Mouse (Mus musculus) adrenal gland, adult (tissue): ENCODE data around the gene Bsn.
"Not testable (repeated sequence)": the region's sequence is repeated elsewhere in the genome, so short reads cannot be mapped to it uniquely, and the experiment has no call there.

Experiments
- DNase-seq, 2 experiments: peaks; one replicate each; pipeline ENCODE4 v3.0.0; 2022 to 2023; ENCODE audit warnings: low spot score in 1 of 2; ENCODE audit not compliant: inconsistent age in 2 of 2

The Bsn gene

GRCm38 (mm10) chr9:108153516-108154448, 36.4 kb downstream of the Bsn start:
- no peak for DNase-seq

GRCm38 (mm10) chr9:108150486-108150885, 39.7 kb downstream of the Bsn start:
- no peak for DNase-seq

GRCm38 (mm10) chr9:108149817-108150216, 40.4 kb downstream of the Bsn start:
- no peak for DNase-seq

DNA sequence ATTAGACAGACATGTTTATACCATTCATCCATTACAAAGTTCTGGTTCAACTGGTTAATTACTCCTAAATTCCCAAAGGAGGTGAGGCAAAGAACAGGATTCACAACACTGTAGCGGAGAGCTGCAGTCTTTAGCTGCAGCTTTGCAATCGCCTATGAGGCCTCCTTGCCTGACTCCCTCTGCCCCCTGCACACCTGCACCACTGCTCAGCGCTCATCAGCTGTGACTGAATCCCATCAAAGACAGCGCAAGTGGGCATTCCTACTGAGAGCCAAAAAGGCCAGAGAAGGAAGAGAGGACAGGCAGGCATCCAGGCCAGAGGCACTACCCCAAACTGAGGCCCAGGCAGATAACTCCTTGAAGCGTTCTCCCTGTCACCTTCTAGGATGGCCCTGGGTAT, 42.6 kb downstream of the Bsn start:
- no peak for DNase-seq

GRCm38 (mm10) chr9:108146451-108146850, 43.7 kb downstream of the Bsn start:
- no peak for DNase-seq

DNA sequence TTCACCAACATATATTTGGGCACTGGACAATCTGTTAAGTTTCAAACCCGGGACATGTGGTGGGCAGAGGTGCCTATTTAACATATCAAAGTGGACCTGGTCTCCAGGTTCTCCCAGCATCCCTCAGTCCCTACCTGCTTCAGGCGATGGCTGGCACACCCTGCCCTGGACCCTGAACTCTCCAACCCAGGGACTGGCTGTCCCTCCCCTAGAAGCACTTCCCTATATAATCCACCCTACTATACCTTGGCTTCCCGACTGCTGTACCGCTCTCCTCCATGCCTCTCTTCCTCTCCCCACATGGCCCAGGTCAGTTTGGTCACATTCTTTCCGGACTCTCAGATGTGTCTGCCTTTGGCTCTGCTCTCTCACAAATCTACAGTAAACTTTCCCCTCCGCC, 44.4 kb downstream of the Bsn start:
- no peak for DNase-seq

- DNase-seq = no peak
Measured at GRCm38 (mm10) chr9:108144371-108145270, 45.6 kb downstream of the Bsn start.

GRCm38 (mm10) chr9:108143470-108143869, 46.7 kb downstream of the Bsn start:
- DNase-seq = no peak

- DNase-seq = no peak
Measured at GRCm38 (mm10) chr9:108141387-108141786, 48.8 kb downstream of the Bsn start.

- DNase-seq = peak in 1 of 2 experiments; percentile 31
Measured at GRCm38 (mm10) chr9:108139963-108140695, 50.1 kb downstream of the Bsn start.

- peak in 1 of 2 experiments; percentile 55 for DNase-seq
Measured at GRCm38 (mm10) chr9:108139169-108139962, 50.8 kb downstream of the Bsn start.

GRCm38 (mm10) chr9:108138118-108138517, 52.1 kb downstream of the Bsn start:
- DNase-seq = no peak

DNA sequence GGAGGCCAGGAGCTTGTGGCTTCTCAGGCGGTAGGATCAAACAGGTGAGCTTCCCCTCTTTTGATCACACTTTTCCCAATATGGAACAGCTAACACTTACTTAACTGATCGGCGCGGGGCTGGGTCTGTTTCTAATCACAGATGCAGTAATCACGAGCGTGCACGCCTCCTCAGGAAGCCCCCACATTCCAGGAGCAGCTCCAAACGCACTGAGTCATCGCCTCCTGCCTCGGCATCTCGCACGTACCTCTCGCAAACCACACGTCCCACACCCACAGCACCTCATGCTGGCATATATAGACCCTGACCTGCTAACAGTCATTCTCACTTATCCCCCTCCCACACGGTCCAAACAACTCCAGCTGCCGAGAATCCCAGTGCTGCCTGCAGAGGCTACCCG, 52.7 kb downstream of the Bsn start:
- no peak for DNase-seq

DNA sequence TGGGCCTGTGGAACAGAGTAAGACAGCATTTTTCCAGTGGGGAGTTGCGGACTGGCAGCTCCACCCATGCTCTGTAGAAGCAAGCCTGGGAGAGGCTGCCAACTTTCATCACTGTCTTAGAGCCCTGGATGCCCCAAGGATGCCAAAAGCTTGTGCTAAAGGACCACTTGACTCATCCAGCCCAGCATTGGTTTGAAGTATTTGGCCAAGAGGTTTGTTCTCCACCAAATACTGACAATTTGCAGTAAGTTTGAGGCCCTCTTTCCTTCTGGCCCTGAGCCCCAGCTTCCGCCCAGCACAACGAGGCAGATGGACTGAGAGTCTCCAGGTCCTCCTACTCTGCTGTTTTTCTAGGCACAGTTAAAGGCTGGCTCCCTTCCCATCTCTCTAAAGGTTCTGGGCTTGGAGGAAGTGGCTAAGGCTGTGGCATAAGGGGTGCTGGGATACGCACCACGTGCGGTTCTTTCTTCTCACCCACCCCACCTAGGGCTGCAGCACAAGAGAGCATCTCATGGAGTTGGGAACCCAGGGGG, 53.2 kb downstream of the Bsn start:
- DNase-seq = no peak

DNA sequence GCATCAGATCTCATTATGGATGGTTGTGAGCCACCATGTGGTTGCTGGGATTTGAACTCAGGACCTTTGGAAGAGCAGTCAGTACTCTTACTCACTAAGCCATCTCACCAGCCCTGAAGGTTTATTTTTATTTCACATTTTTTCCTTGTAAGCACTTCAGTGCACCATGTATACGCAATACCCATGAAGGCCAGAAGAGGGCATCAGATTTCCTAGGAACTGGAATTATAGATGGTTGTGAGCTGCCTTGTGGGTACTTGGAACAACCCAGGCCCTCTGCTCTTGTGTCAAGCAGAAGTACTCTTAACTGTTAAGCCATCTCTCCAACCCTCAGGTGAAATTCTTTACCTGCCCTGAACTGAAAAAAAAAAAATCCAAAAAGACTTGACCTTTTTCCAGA, 54.0 kb downstream of the Bsn start:
- peak in 1 of 2 experiments; percentile 75 for DNase-seq

DNA sequence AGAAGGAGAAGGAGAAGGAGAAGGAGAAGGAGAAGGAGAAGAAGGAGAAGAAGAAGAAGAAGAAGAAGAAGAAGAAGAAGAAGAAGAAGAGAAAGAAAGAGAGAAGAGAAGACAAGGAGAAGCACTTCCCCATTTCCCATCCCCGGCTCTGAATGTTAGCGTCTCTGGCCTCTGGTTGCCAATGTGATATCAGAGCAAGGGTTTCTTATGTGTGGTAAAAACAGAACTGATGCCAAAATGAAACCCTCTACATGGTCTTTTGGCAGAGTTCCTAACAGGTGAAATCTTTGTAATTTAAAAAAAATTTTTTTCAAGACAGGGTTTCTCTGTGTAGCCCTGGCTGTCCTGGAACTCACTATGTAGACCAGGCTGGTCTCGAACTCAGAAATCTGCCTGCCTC, 54.5 kb downstream of the Bsn start:
- DNase-seq = not testable (repeated sequence)

DNA sequence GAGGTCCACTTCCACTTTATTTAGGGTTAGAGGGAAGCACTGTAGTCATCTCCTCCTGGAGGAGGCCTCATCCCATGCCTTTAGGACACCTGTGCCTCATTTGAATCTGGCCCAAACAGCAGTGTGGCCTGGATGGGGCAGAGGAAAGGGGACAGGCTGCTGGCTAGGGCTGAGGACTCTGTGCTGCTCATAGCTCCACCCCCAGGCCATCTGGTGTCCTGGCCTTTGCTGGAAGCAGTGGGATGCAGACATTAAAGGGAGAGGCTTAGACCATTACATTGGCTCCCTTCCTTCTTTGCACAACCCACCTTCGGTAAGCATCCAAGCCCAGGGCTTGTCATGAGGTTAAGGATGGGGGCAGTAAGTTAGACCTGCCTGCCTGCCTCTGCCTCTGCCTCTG, 56.7 kb downstream of the Bsn start:
- no peak for DNase-seq

DNA sequence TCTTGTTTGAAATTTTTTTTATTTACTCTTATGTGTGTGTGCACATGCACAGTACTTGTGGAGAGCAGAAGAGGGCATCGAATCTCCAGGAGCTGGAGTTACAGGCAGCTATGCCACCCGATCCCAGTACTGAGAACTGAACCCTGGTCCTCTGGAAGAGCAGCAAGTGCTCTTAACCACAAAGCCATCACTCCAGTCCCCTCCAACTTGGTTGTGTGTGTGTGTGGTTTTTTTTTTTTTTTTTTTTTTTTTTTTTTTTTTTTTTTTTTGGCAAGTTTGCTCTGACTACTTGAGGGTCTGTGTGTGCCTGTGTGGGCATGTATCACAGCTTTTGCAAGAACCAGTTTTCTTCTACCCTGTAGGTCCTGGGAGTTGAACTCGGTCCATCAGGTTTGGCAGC, 57.8 kb downstream of the Bsn start:
- no peak for DNase-seq

GRCm38 (mm10) chr9:108131502-108131901, 58.7 kb downstream of the Bsn start:
- no peak for DNase-seq
